Mouse (Mus musculus) midbrain, embryonic 13.5 days (tissue): ENCODE measurements around the gene Enpp3. TPM values are rescaled to one million over a fixed set of nuclear protein-coding genes. Genes with fewer than 3 reads are reported as not detected.

Source experiments
- polyA plus RNA-seq: library from polyadenylated mRNA; unstranded; fragments of >200 nt; fragmentation: Nextera tagmentation; extraction: Ambion mirVana; gene quantifications from 2 replicates; pipeline ENCODE4 v1.2.1, GENCODE M21; 2015

Enpp3 gene
- polyA plus RNA-seq, 1 experiment from 2014 or later = 4.0 TPM

Other genes starting within 250 kb of the Enpp3 start
- gene Ccn2, start 247.4 kb downstream of the Enpp3 start, polyA plus RNA-seq = 2.0 and 4.2 TPM in 2 replicates
- gene Enpp1, start 130.7 kb downstream of the Enpp3 start, polyA plus RNA-seq = 1.7 and 2.1 TPM in 2 replicates
- gene Med23, start 27.2 kb upstream of the Enpp3 start, polyA plus RNA-seq = 30.5 and 32.8 TPM in 2 replicates
- 0.81 and 1.4 TPM in 2 replicates for gene Arg1, start 84.7 kb upstream of the Enpp3 start, polyA plus RNA-seq